Mouse (Mus musculus): Measurements from ENCODE around the gene Amigo1. TPM values are rescaled to one million over a fixed set of nuclear protein-coding genes. Genes with fewer than 3 reads are reported as not detected.

The Amigo1 gene
- polyA plus RNA-seq (2016; fragmentation: Nextera tagmentation; extraction: Ambion mirVana) = 4.1 and 4.5 TPM in 2 replicates

- H3K27me3 ChIP-seq (ENCODE audit: low read depth, poor library complexity, severe bottlenecking) = peaks cover 45% of the 10 kb centered on the region
- peaks cover 29% of the 10 kb centered on the region for H3K4me1 ChIP-seq
- whole genome bisulfite sequencing = 1% methylated on average over 97 of the region's 100 CpGs
Measured at GRCm38 (mm10) chr3:108186098-108187047, at the start of gene Amigo1. Gene Amigo1, plus strand, starts transcription at chr3:108186335.

GRCm38 (mm10) chr3:108139113-108139512 lies 47.0 kb upstream of the Amigo1 start:
- no peak overlapping the region for H3K4me3 ChIP-seq
- WGBS = 81% methylated on average over 1 of the region's 1 CpGs
- no peak overlapping the region for H3K27ac ChIP-seq (replicated peaks)
- peaks cover 37% of the 10 kb centered on the region for H3K36me3 ChIP-seq
- no peak for DNase-seq (ENCODE audit: low spot score)
- H3K27me3 ChIP-seq (ENCODE audit: low read depth, poor library complexity, severe bottlenecking) = no peaks in the 10 kb centered on the region
- H3K4me1 ChIP-seq = peaks cover 3% of the 10 kb centered on the region; the same call in 1 of the 2 replicates
- H3K9me3 ChIP-seq (replicated peaks) = no peaks in the 10 kb centered on the region

More at GRCm38 (mm10) chr3:108186098-108187047, at the start of gene Amigo1:
- peak within 1 kb of the TSS; percentile 87 for H3K4me3 ChIP-seq
- H3K27ac ChIP-seq (replicated peaks) = peak within 1 kb of the TSS; percentile 87
- peaks cover 12% of the 10 kb centered on the region for H3K36me3 ChIP-seq
- H3K9me3 ChIP-seq (replicated peaks) = no peaks in the 10 kb centered on the region
- peak; percentile 62 for DNase-seq (ENCODE audit: low spot score)

- Histone ChIP-seq H3K4me3 (no peak overlapping the region), H3K27ac (replicated peaks) (no peak overlapping the region), H3K9me3 (replicated peaks) (no peaks in the 10 kb centered on the region), H3K27me3 (ENCODE audit: low read depth, poor library complexity, severe bottlenecking) (no peaks in the 10 kb centered on the region), H3K36me3 (peaks cover 37% of the 10 kb centered on the region), H3K4me1 (peaks cover 17% of the 10 kb centered on the region)
- no peak for DNase-seq (ENCODE audit: low spot score)
- WGBS = 88% methylated on average over 4 of the region's 4 CpGs
Measured at GRCm38 (mm10) chr3:108140786-108141185, 45.3 kb upstream of the Amigo1 start.

- H3K27ac ChIP-seq (replicated peaks) = peak within 1 kb of the TSS; percentile 94
- WGBS = under 1% methylated on average over 63 of the region's 63 CpGs
- H3K4me1 ChIP-seq = peaks cover 34% of the 10 kb centered on the region
- peak within 1 kb of the TSS; percentile 91 for H3K4me3 ChIP-seq
- H3K9me3 ChIP-seq (replicated peaks) = no peaks in the 10 kb centered on the region
- H3K36me3 ChIP-seq = peaks cover 8% of the 10 kb centered on the region; the same call in 1 of the 2 replicates
- peak; percentile 96 for DNase-seq (ENCODE audit: low spot score)
- H3K27me3 ChIP-seq (ENCODE audit: low read depth, poor library complexity, severe bottlenecking) = no peaks in the 10 kb centered on the region
Measured at GRCm38 (mm10) chr3:108145534-108146445, 40.3 kb upstream of the Amigo1 start, which contains the start of gene Gnai3. Gene Gnai3, minus strand, starts transcription at chr3:108146146.

- Histone ChIP-seq H3K4me3 (peak overlapping the region; percentile 91), H3K36me3 (0 out of 2 replicates have a peak, but pooled peaks cover 3% of the 10 kb centered on the region), H3K27ac (replicated peaks) (peak overlapping the region; percentile 94), H3K9me3 (replicated peaks) (no peaks in the 10 kb centered on the region), H3K27me3 (ENCODE audit: low read depth, poor library complexity, severe bottlenecking) (no peaks in the 10 kb centered on the region), H3K4me1 (peaks cover 34% of the 10 kb centered on the region)
- 69% methylated on average over 5 of the region's 5 CpGs for WGBS
- DNase-seq (ENCODE audit: low spot score) = no peak
Measured at GRCm38 (mm10) chr3:108146671-108147070, 39.5 kb upstream of the Amigo1 start.

GRCm38 (mm10) chr3:108147386-108148235 lies 38.5 kb upstream of the Amigo1 start:
- Histone ChIP-seq H3K9me3 (replicated peaks) (no peaks in the 10 kb centered on the region), H3K27ac (replicated peaks) (no peak overlapping the region), H3K27me3 (ENCODE audit: low read depth, poor library complexity, severe bottlenecking) (no peaks in the 10 kb centered on the region), H3K4me3 (no peak overlapping the region), H3K4me1 (peaks cover 34% of the 10 kb centered on the region), H3K36me3 (0 out of 2 replicates have a peak, but pooled peaks cover 3% of the 10 kb centered on the region)
- peak; percentile 83 for DNase-seq (ENCODE audit: low spot score)
- WGBS = 71% methylated on average over 11 of the region's 11 CpGs

GRCm38 (mm10) chr3:108152290-108152689 lies 33.8 kb upstream of the Amigo1 start:
- Histone ChIP-seq H3K9me3 (replicated peaks) (no peaks in the 10 kb centered on the region), H3K36me3 (no peaks in the 10 kb centered on the region), H3K27me3 (ENCODE audit: low read depth, poor library complexity, severe bottlenecking) (no peaks in the 10 kb centered on the region), H3K4me3 (no peak overlapping the region), H3K4me1 (peaks cover 20% of the 10 kb centered on the region), H3K27ac (replicated peaks) (no peak overlapping the region)
- WGBS = 94% methylated on average over 3 of the region's 3 CpGs
- DNase-seq (ENCODE audit: low spot score) = no peak

- H3K4me3 ChIP-seq = no peak within 1 kb of the TSS
- no peaks in the 10 kb centered on the region for H3K36me3 ChIP-seq
- H3K9me3 ChIP-seq (replicated peaks) = no peaks in the 10 kb centered on the region
- H3K27ac ChIP-seq (replicated peaks) = peak within 1 kb of the TSS; percentile 42; the same call in 1 of the 2 replicates
- peaks cover 34% of the 10 kb centered on the region for H3K4me1 ChIP-seq
- no peak for DNase-seq (ENCODE audit: low spot score)
- 55% methylated on average over 4 of the region's 4 CpGs for WGBS
- H3K27me3 ChIP-seq (ENCODE audit: low read depth, poor library complexity, severe bottlenecking) = no peaks in the 10 kb centered on the region
Measured at GRCm38 (mm10) chr3:108154656-108155055, 31.5 kb upstream of the Amigo1 start, which contains the start of gene Gpr61. Gene Gpr61, minus strand, starts transcription at chr3:108154882.

- H3K36me3 ChIP-seq = no peaks in the 10 kb centered on the region
- H3K9me3 ChIP-seq (replicated peaks) = no peaks in the 10 kb centered on the region
- H3K4me3 ChIP-seq = no peak overlapping the region
- peak overlapping the region; percentile 82 for H3K27ac ChIP-seq (replicated peaks)
- 57% methylated on average over 9 of the region's 9 CpGs for WGBS
- H3K27me3 ChIP-seq (ENCODE audit: low read depth, poor library complexity, severe bottlenecking) = no peaks in the 10 kb centered on the region
- peaks cover 34% of the 10 kb centered on the region for H3K4me1 ChIP-seq
- DNase-seq (ENCODE audit: low spot score) = no peak
Measured at GRCm38 (mm10) chr3:108158383-108159037, 27.6 kb upstream of the Amigo1 start.

GRCm38 (mm10) chr3:108164091-108164490 lies 22.0 kb upstream of the Amigo1 start:
- Histone ChIP-seq H3K36me3 (no peaks in the 10 kb centered on the region), H3K9me3 (replicated peaks) (no peaks in the 10 kb centered on the region), H3K27ac (replicated peaks) (peak overlapping the region; percentile 82; the same call in 1 of the 2 replicates), H3K4me1 (peaks cover 48% of the 10 kb centered on the region), H3K27me3 (ENCODE audit: low read depth, poor library complexity, severe bottlenecking) (peaks cover 23% of the 10 kb centered on the region), H3K4me3 (no peak overlapping the region)
- 74% methylated on average over 5 of the region's 5 CpGs for WGBS
- DNase-seq (ENCODE audit: low spot score) = no peak

GRCm38 (mm10) chr3:108164807-108165206 lies 21.3 kb upstream of the Amigo1 start:
- Histone ChIP-seq H3K27me3 (ENCODE audit: low read depth, poor library complexity, severe bottlenecking) (peaks cover 23% of the 10 kb centered on the region), H3K4me3 (peak overlapping the region; percentile 26; the same call in 1 of the 2 replicates), H3K9me3 (replicated peaks) (no peaks in the 10 kb centered on the region), H3K27ac (replicated peaks) (peak overlapping the region; percentile 82), H3K36me3 (no peaks in the 10 kb centered on the region), H3K4me1 (peaks cover 50% of the 10 kb centered on the region)
- peak; percentile 85 for DNase-seq (ENCODE audit: low spot score)
- 23% methylated on average over 9 of the region's 9 CpGs for WGBS
